Mouse (Mus musculus) B cell, adult 67 days (primary cell): ENCODE measurements around the gene Olfr509. TPM values are rescaled to one million over a fixed set of nuclear protein-coding genes. Genes with fewer than 3 reads are reported as not detected.

Experiments used
- total RNA-seq, 2 experiments: library from RNA; stranded (reverse); gene quantifications; 4 replicates each; pipeline ENCODE4 v1.2.4; 2023

Olfr509 gene
- under 1 TPM in 1 of 2 experiments, not detected in 1; 0.15 TPM for total RNA-seq

DNA sequence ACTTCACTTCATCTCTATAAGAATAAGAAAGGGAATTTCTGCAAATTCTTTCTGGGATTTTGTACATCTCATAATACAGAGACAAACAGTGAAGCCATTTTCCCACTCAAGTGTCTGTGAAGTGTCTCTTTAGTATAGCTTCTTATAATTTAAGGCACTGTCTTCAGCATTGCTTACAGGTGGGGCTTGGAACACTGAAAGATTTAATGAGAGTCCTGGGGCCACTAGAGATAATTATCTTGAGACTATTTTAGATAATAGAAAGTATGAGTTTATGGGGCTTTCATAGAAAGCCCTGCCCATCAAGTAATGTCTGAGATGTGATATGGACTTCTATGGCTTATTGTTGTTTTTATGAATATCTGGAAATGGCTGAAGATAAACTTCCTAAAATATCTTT lies at the start of gene Olfr509:
TSS of gene Olfr509 (minus strand) at position 101 of the 400 bp plus-strand sequence.

GRCm38 (mm10) chr7:108666118-108666517 lies 14.4 kb upstream of the Olfr509 start, which contains the start of gene Olfr510:
Gene Olfr510, plus strand, starts transcription at chr7:108666418.

DNA sequence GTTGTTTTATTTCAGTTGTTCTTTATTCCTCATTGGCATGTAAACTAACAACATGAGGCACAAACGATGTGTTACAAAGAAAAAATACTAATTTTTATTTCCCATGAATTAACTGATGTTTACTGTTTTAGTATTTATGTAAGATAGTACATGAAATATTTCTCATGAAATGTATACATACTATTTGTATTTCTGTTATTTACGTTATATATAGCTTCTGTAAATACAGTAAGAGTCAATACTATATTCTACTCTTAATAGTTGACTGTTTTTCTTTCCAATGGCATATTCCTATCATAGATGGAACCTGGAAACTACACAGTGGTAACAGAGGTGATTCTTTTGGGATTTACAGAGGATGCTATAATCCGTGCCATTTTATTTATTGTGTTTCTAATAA lies 22.0 kb downstream of the Olfr509 start, which contains the start of gene Olfr508:
TSS of gene Olfr508 (plus strand) at position 301 of the 400 bp plus-strand sequence.

DNA sequence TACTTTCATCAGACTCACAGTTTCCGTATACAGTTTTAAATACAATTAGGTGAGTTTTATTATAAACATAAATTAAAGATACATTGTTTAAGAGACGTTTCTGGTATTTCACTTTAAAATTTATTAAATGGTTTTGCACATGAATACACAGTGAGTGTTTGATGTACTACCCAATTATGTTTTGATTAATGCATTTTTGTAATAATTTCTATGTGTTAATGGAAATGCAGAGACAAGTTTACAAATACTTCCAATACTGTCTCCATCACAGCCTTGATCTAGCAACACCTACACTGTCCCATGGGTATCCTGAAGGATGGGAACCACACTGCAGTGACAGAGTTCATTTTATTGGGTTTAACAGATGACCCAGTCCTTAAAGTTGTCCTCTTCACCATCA lies 30.2 kb downstream of the Olfr509 start, which contains the start of gene Olfr507:
TSS of gene Olfr507 (plus strand) at position 301 of the 400 bp plus-strand sequence.

DNA sequence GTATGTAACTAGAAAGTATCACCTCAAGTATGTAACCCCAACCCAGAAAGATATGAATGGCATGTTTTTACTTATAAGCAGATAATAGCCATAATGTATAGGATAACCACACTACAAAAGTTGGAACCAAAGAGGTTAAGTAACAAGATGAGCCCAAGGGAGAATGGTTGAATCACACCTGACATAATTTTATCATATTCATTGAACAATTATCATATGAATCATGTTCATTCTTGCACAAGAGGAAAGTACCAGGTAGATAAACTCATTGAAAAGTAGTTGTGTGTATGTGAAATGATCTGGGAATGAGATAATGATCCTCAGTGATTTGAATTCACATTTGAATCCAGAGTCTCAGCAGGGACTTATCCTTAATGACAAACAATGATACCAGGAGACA lies 41.2 kb downstream of the Olfr509 start, which contains the start of gene Olfr506:
TSS of gene Olfr506 (plus strand) at position 301 of the 400 bp plus-strand sequence.

Other genes with a start within 250 kb of the Olfr509 start
- not detected for gene Olfr497, start 231.5 kb downstream of the Olfr509 start, total RNA-seq
- gene Olfr498, start 186.6 kb downstream of the Olfr509 start, total RNA-seq: not detected
- gene Olfr502, start 126.8 kb downstream of the Olfr509 start, total RNA-seq: not detected
- not detected for gene Olfr503, start 107.4 kb downstream of the Olfr509 start, total RNA-seq
- not detected for gene Olfr504, start 86.1 kb downstream of the Olfr509 start, total RNA-seq
- not detected for gene Olfr506, start 41.1 kb downstream of the Olfr509 start, total RNA-seq
- not detected for gene Olfr507, start 30.1 kb downstream of the Olfr509 start, total RNA-seq
- not detected for gene Olfr508, start 21.9 kb downstream of the Olfr509 start, total RNA-seq
- not detected for gene Olfr510, start 14.5 kb upstream of the Olfr509 start, total RNA-seq
- not detected for gene Olfr512, start 61.4 kb upstream of the Olfr509 start, total RNA-seq
- not detected for gene Olfr513, start 99.1 kb upstream of the Olfr509 start, total RNA-seq
- gene Olfr514, start 174.1 kb upstream of the Olfr509 start, total RNA-seq: not detected
- gene Olfr516, start 198.6 kb upstream of the Olfr509 start, total RNA-seq: not detected
- not detected for gene Olfr517, start 220.5 kb upstream of the Olfr509 start, total RNA-seq
- not detected for gene Olfr518, start 233.1 kb upstream of the Olfr509 start, total RNA-seq
- not detected for gene Olfr519, start 242.5 kb upstream of the Olfr509 start, total RNA-seq